Comparison of ENCODE assay signal across 8 mouse cellular contexts in genomic region chr11:69035849-69036248, GRCm38 (mm10). TPM values are rescaled to one million over a fixed set of nuclear protein-coding genes. Genes with fewer than 3 reads are reported as not detected.
DNase-seq lines count a peak whose midpoint lies in the region; ATAC-seq and TF ChIP-seq lines count a peak whose summit lies in the region.

No protein-coding gene starts in this region.

- H3K4me3 ChIP-seq in C2C12 (ENCODE audit: insufficient read depth, poor library complexity, severe bottlenecking): no peak overlapping the region
- H3K4me3 ChIP-seq in erythroblast, embryonic 14.5 days (replicated peaks): peak overlapping the region; percentile 84
- peak overlapping the region; percentile 85 for H3K4me3 ChIP-seq in heart, embryonic 13.5 days
- H3K4me3 ChIP-seq in liver, embryonic 12.5 days: peak overlapping the region; percentile 76
- peak overlapping the region; percentile 73; the same call in 1 of the 2 replicates for H3K4me3 ChIP-seq in stomach, embryonic 15.5 days (replicated peaks)

- peak overlapping the region; percentile 79 for H3K4me2 ChIP-seq in heart, embryonic 13.5 days
- peak overlapping the region; percentile 93 for H3K4me2 ChIP-seq in liver, embryonic 12.5 days
- peak overlapping the region; percentile 59 for H3K4me2 ChIP-seq in stomach, embryonic 15.5 days

- peaks cover 42% of the 10 kb centered on the region for H3K36me3 ChIP-seq in C2C12 (ENCODE audit: control insufficient read depth, insufficient read depth)
- H3K36me3 ChIP-seq in erythroblast, embryonic 14.5 days (ENCODE audit: control insufficient read depth): peaks cover 56% of the 10 kb centered on the region
- peaks cover 55% of the 10 kb centered on the region for H3K36me3 ChIP-seq in heart, embryonic 13.5 days
- H3K36me3 ChIP-seq in liver, embryonic 12.5 days: peaks cover 51% of the 10 kb centered on the region
- H3K36me3 ChIP-seq in stomach, embryonic 15.5 days: peaks cover 34% of the 10 kb centered on the region

- 6% methylated on average over 8 of the region's 8 CpGs for WGBS in heart, embryonic 13.5 days
- WGBS in liver, embryonic 12.5 days (ENCODE audit: insufficient replicate concordance): 7% methylated on average over 8 of the region's 8 CpGs
- 7% methylated on average over 8 of the region's 8 CpGs for WGBS in stomach, embryonic 15.5 days

- peak; percentile 85 for TF ChIP-seq CTCF in C2C12 (IDR thresholded peaks at IDR 0.05; ENCODE audit: control insufficient read depth, insufficient read depth, insufficient read length)

- peak overlapping the region; percentile 88; the same call in 1 of the 2 replicates for H3K9ac ChIP-seq in heart, embryonic 13.5 days
- peak overlapping the region; percentile 43; the same call in 1 of the 2 replicates for H3K9ac ChIP-seq in liver, embryonic 12.5 days
- no peak overlapping the region for H3K9ac ChIP-seq in stomach, embryonic 15.5 days

- ATAC-seq in heart, embryonic 13.5 days (ENCODE audit: extremely low read depth, insufficient number of reproducible peaks, low FRiP score, low TSS enrichment): no peak
- ATAC-seq in liver, embryonic 12.5 days: peak; percentile 31
- peak; percentile 17; the same call in 1 of the 2 replicates for ATAC-seq in stomach, embryonic 15.5 days (ENCODE audit: insufficient read depth, low FRiP score, low read depth)

- H3K4me1 ChIP-seq in erythroblast, embryonic 14.5 days (ENCODE audit: control insufficient read depth): peaks cover 50% of the 10 kb centered on the region
- H3K4me1 ChIP-seq in heart, embryonic 13.5 days: peaks cover 32% of the 10 kb centered on the region
- peaks cover 39% of the 10 kb centered on the region for H3K4me1 ChIP-seq in liver, embryonic 12.5 days
- H3K4me1 ChIP-seq in stomach, embryonic 15.5 days: peaks cover 22% of the 10 kb centered on the region

- DNase-seq in brain, adult 2 months (ENCODE audit: low read depth, low spot score): peak; percentile 97
- DNase-seq in kidney, postnatal 14 days: peak; percentile 93
- peak; percentile 85 for DNase-seq in naive thymus-derived CD4-positive, alpha-beta T cell, adult 2 months (ENCODE audit: low read depth)

- H3K27me3 ChIP-seq in C2C12 (ENCODE audit: control insufficient read depth, insufficient read depth, insufficient read length): no peaks in the 10 kb centered on the region
- H3K27me3 ChIP-seq in erythroblast, embryonic 14.5 days (ENCODE audit: control insufficient read depth): no peaks in the 10 kb centered on the region
- H3K27me3 ChIP-seq in heart, embryonic 13.5 days (replicated peaks): no peaks in the 10 kb centered on the region
- H3K27me3 ChIP-seq in liver, embryonic 12.5 days (replicated peaks): no peaks in the 10 kb centered on the region
- no peaks in the 10 kb centered on the region for H3K27me3 ChIP-seq in stomach, embryonic 15.5 days (replicated peaks)

- H3K79me3 ChIP-seq in C2C12 (ENCODE audit: low read depth): no peaks in the 10 kb centered on the region

- H3ac ChIP-seq in C2C12 (ENCODE audit: control insufficient read depth, insufficient read length, low read depth): no peak overlapping the region

- no peaks in the 10 kb centered on the region for H3K79me2 ChIP-seq in C2C12 (ENCODE audit: control insufficient read depth, insufficient read depth)

- peak overlapping the region; percentile 71 for H3K27ac ChIP-seq in heart, embryonic 13.5 days (replicated peaks)
- H3K27ac ChIP-seq in liver, embryonic 12.5 days: peak overlapping the region; percentile 45
- H3K27ac ChIP-seq in stomach, embryonic 15.5 days: peak overlapping the region; percentile 55

- no peaks in the 10 kb centered on the region for H3K9me3 ChIP-seq in erythroblast, embryonic 14.5 days (ENCODE audit: control insufficient read depth, low read length)
- no peaks in the 10 kb centered on the region for H3K9me3 ChIP-seq in heart, embryonic 13.5 days
- no peaks in the 10 kb centered on the region for H3K9me3 ChIP-seq in liver, embryonic 12.5 days (replicated peaks)
- no peaks in the 10 kb centered on the region for H3K9me3 ChIP-seq in stomach, embryonic 15.5 days

TF ChIP-seq in C2C12, 6 proteins besides CTCF, POLR2A, EP300 and RAD21:
- TF ChIP-seq USF1 (IDR thresholded peaks at IDR 0.05; ENCODE audit: low read depth): no peak
- peak; percentile 29 for TF ChIP-seq MAX (IDR thresholded peaks at IDR 0.05)
- TF ChIP-seq CEBPB (IDR thresholded peaks at IDR 0.05; ENCODE audit: low read depth): no peak
- no peak for TF ChIP-seq MYOG (IDR thresholded peaks at IDR 0.05; ENCODE audit: control insufficient read depth, extremely low read depth, insufficient read length)

RNA-seq across cellular contexts. Expression of gene Aurkb, which starts 9.6 kb away (rescaled TPM):
- polyA plus RNA-seq in C2C12 (2012; fragmentation: generic; extraction: Trizol): 76.6 TPM
- 20.3 and 26.6 TPM in 2 replicates for polyA plus RNA-seq in erythroblast, embryonic 14.5 days (2012)
- 78.4 and 83.0 TPM in 2 replicates for polyA plus RNA-seq in heart, embryonic 13.5 days (2015; fragmentation: Nextera tagmentation; extraction: Ambion mirVana)
- polyA plus RNA-seq in liver, embryonic 12.5 days (2016; fragmentation: Nextera tagmentation; extraction: Ambion mirVana): 142 TPM in 2 replicates
- polyA plus RNA-seq in stomach, embryonic 15.5 days (2015; fragmentation: Nextera tagmentation; extraction: Ambion mirVana): 134 and 146 TPM in 2 replicates

RNA-seq across cellular contexts. Expression of gene Ctc1, which starts 20.1 kb away (rescaled TPM):
- 35.0 TPM for polyA plus RNA-seq in C2C12 (2012; fragmentation: generic; extraction: Trizol)
- 13.5 and 27.1 TPM in 2 replicates for polyA plus RNA-seq in erythroblast, embryonic 14.5 days (2012)
- polyA plus RNA-seq in heart, embryonic 13.5 days (2015; fragmentation: Nextera tagmentation; extraction: Ambion mirVana): 45.0 and 49.8 TPM in 2 replicates
- polyA plus RNA-seq in liver, embryonic 12.5 days (2016; fragmentation: Nextera tagmentation; extraction: Ambion mirVana): 31.4 and 34.2 TPM in 2 replicates
- polyA plus RNA-seq in stomach, embryonic 15.5 days (2015; fragmentation: Nextera tagmentation; extraction: Ambion mirVana): 40.3 and 45.5 TPM in 2 replicates

RNA-seq across cellular contexts. Expression of gene Borcs6, which starts 23.7 kb away (rescaled TPM):
- polyA plus RNA-seq in C2C12 (2012; fragmentation: generic; extraction: Trizol): 14.3 TPM
- 2.0 and 2.4 TPM in 2 replicates for polyA plus RNA-seq in erythroblast, embryonic 14.5 days (2012)
- 9.7 and 10.3 TPM in 2 replicates for polyA plus RNA-seq in heart, embryonic 13.5 days (2015; fragmentation: Nextera tagmentation; extraction: Ambion mirVana)
- polyA plus RNA-seq in liver, embryonic 12.5 days (2016; fragmentation: Nextera tagmentation; extraction: Ambion mirVana): 5.3 and 6.1 TPM in 2 replicates
- 10.3 and 10.7 TPM in 2 replicates for polyA plus RNA-seq in stomach, embryonic 15.5 days (2015; fragmentation: Nextera tagmentation; extraction: Ambion mirVana)

RNA-seq across cellular contexts. Expression of gene Pfas, which starts 27.6 kb away (rescaled TPM):
- 22.2 TPM for polyA plus RNA-seq in C2C12 (2012; fragmentation: generic; extraction: Trizol)
- 0.78 and 0.81 TPM in 2 replicates for polyA plus RNA-seq in erythroblast, embryonic 14.5 days (2012)
- 19.9 and 20.3 TPM in 2 replicates for polyA plus RNA-seq in heart, embryonic 13.5 days (2015; fragmentation: Nextera tagmentation; extraction: Ambion mirVana)
- 42.2 and 44.4 TPM in 2 replicates for polyA plus RNA-seq in liver, embryonic 12.5 days (2016; fragmentation: Nextera tagmentation; extraction: Ambion mirVana)
- 31.5 and 33.7 TPM in 2 replicates for polyA plus RNA-seq in stomach, embryonic 15.5 days (2015; fragmentation: Nextera tagmentation; extraction: Ambion mirVana)

RNA-seq across cellular contexts. Expression of gene Tmem107, which starts 34.8 kb away (rescaled TPM):
- 41.9 TPM for polyA plus RNA-seq in C2C12 (2012; fragmentation: generic; extraction: Trizol)
- polyA plus RNA-seq in erythroblast, embryonic 14.5 days (2012): 10.0 and 12.3 TPM in 2 replicates
- polyA plus RNA-seq in heart, embryonic 13.5 days (2015; fragmentation: Nextera tagmentation; extraction: Ambion mirVana): 28.4 and 31.3 TPM in 2 replicates
- 32.0 and 34.8 TPM in 2 replicates for polyA plus RNA-seq in liver, embryonic 12.5 days (2016; fragmentation: Nextera tagmentation; extraction: Ambion mirVana)
- 49.6 and 55.0 TPM in 2 replicates for polyA plus RNA-seq in stomach, embryonic 15.5 days (2015; fragmentation: Nextera tagmentation; extraction: Ambion mirVana)
